Mouse (Mus musculus) ovary, adult 18-20 months (tissue): ENCODE results near the gene Hdac4.

Experiments used
- DNase-seq: peaks from one replicate; pipeline ENCODE4 v3.0.0; 2022; ENCODE audit warnings: low spot score, mixed read lengths

The Hdac4 gene

GRCm38 (mm10) chr1:91918257-91918800, 277.2 kb downstream of the Hdac4 start:
- no peak for DNase-seq

GRCm38 (mm10) chr1:91917596-91917995, 277.9 kb downstream of the Hdac4 start:
- peak; percentile 51 for DNase-seq

- DNase-seq: no peak
Observed at GRCm38 (mm10) chr1:91915961-91916360, 279.5 kb downstream of the Hdac4 start.

GRCm38 (mm10) chr1:91914648-91915047, 280.9 kb downstream of the Hdac4 start:
- DNase-seq: no peak

DNA sequence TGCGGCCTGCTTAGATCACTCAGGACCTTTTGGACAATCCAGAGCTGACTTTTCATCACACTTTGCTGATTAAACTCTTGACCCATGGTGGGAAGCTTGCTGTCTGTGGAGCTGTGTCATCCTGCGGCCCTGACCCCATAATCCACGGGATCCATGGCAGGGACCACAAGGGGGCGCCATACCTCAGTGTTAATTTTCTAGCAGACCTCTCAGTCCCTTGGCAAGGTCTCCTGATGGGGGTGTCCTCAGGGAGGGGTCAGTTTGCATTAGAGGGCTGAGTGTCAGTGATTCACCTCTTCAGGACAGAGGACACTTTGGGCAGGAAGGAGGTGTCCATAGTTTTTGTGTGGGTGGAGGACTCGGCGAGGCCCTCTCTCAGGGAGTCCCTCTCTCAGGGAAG, 281.6 kb downstream of the Hdac4 start:
- no peak for DNase-seq

DNA sequence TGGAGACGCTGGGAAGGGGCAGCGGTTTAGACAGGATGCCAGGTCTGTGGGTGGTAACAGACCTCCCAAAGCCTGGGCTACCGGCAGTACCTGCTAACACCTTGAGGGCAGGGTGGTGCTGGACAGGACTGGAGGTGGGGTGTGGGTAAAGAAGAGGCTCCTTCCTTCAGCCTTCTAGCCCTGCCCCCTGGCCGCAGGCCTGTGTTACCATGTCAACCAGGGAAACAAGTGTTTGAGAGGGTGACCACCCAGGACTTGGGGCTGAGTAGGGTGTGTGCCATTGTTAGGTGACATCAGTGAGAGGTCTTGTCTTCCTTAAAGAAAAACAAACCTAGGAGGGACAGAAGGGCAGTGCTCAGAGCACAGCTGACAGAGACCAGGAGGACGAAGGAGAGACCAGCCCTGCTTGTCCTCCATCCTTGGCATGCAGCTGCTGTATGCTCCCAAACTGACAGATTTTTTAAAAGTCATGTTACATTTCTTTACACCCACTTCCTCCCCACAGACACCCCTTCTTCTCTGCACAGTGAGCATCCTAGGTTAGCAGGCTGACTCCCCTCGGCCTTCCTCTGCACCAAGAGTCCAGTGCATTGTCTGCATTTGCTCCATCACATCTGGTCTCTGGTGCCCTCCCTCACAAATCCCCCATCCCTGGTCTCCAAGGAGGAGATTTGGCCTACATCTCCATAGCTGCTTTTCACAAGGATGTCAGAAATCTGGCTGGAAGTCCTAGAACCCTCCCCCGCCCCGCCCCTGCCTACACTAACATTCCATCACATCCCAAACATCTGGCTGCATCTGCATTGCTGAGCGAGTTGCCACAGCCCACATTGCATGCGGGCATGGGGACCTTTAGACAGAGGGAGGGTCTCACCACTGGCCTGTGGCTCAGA, 283.0 kb downstream of the Hdac4 start:
- no peak for DNase-seq

GRCm38 (mm10) chr1:91905268-91905667, 290.2 kb downstream of the Hdac4 start:
- no peak for DNase-seq

GRCm38 (mm10) chr1:91903241-91903981, 292.1 kb downstream of the Hdac4 start:
- no peak for DNase-seq

DNA sequence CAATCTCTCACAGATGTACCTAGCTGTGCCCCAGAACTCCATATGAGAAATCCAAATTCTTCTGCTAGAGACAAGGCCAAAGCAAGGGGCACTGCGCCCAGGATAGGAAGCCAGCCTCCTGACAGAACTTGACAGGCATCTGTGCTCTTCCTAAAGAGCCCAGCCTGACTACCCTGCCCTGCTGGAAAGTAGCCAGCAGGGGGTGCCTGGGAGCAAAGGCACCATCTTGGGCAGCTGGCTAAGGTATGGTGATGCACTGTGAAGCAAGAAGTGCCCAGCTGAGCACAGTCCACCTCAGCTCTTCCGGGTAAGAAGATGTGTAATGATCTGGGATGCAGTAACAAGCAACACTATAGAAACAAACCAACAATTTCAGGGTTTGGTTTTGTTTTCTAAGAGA, 298.4 kb downstream of the Hdac4 start:
- DNase-seq: no peak

DNA sequence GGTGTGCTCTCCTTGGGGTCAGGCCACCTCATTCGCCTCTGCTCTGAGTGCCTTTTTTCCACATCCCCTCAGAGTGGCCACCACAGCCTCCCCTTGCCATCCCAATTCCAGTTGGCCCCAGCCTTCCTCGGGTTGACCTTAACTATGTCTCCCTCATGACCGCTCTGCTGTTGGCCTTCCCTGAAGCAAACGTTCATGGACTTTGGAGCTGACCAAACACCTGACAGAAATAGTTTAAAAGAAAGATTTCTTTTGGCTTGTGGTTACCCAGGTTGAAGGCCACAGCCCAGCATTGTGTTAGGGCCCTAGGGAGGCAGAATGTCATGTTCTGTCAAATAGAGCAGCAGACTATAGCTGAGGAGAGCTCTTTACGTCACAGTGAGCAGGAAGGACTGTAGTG, 301.2 kb downstream of the Hdac4 start:
- DNase-seq: no peak

DNA sequence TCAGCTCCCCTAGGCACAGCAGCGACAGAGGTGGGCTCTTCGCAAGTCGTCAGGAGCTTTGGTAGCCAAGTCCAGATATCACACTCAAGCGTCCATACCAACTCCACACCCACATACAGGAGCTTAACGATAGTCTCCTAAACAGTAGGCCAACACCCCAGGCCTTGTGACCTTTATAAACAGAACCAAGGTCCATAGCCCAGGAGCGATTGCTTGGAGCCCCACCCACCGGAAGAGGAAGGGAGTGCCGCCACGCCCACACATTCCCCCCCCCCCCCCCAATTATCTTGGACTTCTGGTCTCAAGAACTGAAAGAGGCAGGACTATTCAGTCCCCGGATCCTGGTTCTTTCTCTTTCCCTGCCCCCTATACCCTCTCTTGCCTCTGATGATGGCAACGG, 301.9 kb downstream of the Hdac4 start:
- DNase-seq: no peak

GRCm38 (mm10) chr1:91883115-91883514, 312.4 kb downstream of the Hdac4 start:
- no peak for DNase-seq

GRCm38 (mm10) chr1:91880899-91881298, 314.6 kb downstream of the Hdac4 start:
- DNase-seq: no peak

- DNase-seq: no peak
Observed at GRCm38 (mm10) chr1:91880156-91880555, 315.3 kb downstream of the Hdac4 start.
